Mouse (Mus musculus) thymus, postnatal 14 days (tissue): ENCODE measurements around the gene Olfr1413.

ENCODE experiments used
- DNase-seq: peaks from one replicate; pipeline ENCODE4 v3.0.0; 2021

The Olfr1413 gene

GRCm38 (mm10) chr1:92571022-92571421 is at the start of gene Olfr1413:
TSS of gene Olfr1413 (plus strand) at chr1:92571322.
- no peak for DNase-seq

- no peak for DNase-seq
Observed at GRCm38 (mm10) chr1:92521376-92521775, 49.7 kb upstream of the Olfr1413 start.

DNA sequence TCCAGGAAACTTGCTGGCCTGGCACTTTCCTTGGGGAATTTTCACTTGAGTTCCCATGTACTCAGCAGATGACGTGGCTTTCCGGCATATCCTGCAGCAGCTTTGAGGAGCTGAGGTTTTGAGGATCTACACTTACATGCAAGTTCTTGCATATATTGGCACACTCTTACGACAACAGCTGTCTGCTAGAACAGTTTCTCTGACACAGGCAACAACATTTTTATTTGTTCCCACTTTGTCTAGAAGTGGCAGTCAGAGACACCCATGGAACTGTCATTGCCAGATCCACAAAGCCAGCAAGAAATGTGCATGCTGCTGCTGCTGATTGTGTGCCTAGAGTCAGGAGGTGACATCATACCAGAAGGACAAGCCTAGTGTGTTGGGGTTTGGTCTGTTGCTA is 47.4 kb upstream of the Olfr1413 start:
- DNase-seq, result no peak

GRCm38 (mm10) chr1:92536972-92537371 is 34.1 kb upstream of the Olfr1413 start:
- no peak for DNase-seq

DNA sequence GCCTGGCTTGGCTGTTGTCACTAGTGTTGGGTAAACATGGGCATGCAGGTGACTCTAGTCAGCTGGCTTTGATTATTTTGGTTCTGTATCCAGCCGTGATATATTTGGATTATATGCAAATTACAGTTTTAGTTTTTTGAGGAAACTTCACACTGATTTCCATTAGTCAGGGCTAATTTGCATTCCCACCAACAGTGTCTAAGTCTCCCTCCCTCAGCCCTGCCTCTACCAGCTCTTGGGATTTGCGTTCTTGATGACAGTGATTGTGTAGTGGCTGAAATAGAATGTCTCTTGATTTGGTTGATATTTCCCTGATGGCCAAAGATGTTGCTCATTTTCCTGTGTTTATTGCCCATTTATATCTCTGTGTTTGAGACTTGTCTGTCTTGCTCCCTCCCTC is 32.1 kb upstream of the Olfr1413 start:
- no peak for DNase-seq

GRCm38 (mm10) chr1:92545929-92546328 is 25.2 kb upstream of the Olfr1413 start:
- no peak for DNase-seq

DNA sequence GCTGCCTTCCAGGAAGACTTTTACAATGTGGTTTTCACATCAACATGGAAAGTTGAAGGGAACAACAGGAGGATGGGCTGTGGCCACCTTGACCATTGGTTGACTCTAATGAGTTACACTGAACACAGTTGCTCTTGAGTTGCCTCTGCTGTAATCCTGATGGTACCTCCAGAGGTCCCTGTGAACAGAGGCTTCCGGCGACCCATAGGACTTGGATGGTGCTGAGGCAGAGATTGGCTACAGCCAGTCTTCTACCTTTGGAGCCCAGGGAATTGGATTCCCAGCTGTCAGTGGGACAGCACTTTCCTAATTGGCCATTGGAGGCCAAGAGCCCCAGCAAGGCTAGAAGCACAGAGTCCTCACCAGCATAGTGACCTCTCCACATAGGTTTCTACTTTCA is 14.4 kb downstream of the Olfr1413 start, which contains the start of gene Olfr1412:
TSS of gene Olfr1412 (plus strand) at position 301 of the 400 bp plus-strand sequence.
- DNase-seq, result no peak

DNA sequence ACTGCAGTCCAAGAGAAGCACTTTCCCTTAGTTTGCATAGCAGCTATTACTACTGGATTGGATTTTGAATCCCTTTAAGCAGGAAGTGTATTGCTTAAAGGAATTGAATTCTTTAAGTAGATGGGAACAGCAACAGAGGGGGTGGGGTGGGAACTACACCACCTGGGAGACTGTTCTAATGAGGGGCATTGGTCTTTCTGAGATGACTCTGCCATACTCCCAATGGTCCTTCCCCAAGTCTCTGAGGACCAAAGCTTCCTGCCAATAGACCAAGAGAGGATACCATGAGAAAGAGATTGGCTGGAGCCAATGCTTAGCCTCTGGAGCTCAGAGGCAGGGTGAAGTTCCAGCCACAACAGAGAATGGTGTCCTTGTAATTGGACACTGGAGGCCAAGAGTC is 23.0 kb downstream of the Olfr1413 start, which contains the start of gene Olfr1411:
TSS of gene Olfr1411 (plus strand) at position 301 of the 400 bp plus-strand sequence.
- DNase-seq, result no peak

- no peak for DNase-seq
Observed at GRCm38 (mm10) chr1:92596019-92596418, 24.9 kb downstream of the Olfr1413 start.

DNA sequence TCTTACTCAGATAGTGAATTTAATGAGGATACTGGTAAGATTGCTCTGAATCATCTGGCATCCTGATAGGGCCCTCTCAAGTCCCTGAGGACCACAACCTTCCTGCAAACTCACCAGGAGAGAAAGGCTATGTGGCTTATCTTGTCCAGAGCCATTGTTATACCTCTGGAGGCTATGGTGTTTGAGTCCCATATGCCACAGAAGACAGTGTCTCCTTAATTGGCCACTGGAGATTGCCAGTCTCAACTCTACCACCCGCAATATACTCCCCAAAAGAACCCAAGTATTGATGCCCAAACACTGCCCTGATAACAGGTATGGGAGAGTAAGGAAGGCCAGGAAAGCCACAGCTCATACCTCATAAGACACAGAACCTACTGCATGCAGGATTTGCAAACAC is 34.4 kb downstream of the Olfr1413 start, which contains the start of gene Olfr1410:
TSS of gene Olfr1410 (plus strand) at position 301 of the 400 bp plus-strand sequence.
- no peak for DNase-seq

GRCm38 (mm10) chr1:92607711-92608110 is 36.6 kb downstream of the Olfr1413 start:
- no peak for DNase-seq

- peak; percentile 66 for DNase-seq
Observed at GRCm38 (mm10) chr1:92611008-92611407, 39.9 kb downstream of the Olfr1413 start.

DNA sequence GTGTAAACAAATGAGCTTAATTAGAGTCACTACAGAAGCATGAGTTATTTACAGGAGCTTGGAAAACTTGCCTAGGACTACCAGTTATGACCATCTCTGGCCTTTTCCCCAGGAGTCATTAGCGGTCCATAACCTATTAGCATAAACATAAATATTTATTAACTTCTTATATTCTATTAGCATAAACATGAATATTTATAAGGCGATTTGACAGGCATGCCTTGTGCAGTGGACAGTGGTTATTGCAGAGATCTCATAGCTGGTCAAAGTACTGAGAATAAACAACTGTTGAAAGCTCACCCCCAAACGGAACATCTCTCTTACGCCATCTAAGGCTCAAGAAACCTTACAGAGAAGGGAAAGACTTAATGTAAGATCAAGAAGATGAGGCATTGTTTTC is 42.1 kb downstream of the Olfr1413 start:
- DNase-seq, result no peak

DNA sequence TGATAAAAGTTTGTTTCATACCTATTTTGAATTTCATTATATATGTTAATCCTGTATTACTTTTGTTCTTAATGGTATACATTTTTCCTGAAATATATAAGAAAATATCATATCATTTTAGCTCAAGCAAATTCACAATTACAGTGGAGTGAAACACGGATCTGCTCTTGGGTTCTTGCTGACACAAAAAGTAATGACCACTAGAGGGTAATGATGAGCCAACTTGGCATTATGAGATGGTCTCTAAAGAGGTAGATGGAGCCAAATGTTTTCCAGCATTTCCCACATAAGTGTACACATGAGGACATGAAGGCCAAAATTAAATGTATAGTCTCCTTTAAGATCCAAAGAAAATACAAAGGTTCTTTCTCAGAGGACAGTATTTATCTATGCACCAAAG is 43.4 kb downstream of the Olfr1413 start:
- no peak for DNase-seq

DNA sequence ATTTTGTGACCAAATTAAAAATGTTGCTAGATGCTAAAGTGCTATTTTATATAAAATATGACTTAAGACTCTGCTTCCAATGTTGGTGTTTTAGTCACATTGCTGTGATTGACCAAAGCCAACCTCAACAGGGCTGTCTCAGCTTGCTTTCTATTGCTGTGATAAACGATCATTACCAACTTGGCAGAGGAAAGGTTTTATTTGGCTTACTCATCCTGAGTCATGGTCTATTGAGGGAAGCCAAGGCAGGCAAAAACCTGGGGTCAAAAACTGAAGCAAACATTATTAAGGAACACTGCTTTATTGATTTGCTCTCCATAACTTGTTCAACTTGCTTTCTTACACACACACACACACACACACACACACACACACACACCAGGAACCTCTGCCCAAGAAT is 44.9 kb downstream of the Olfr1413 start:
- no peak for DNase-seq

DNA sequence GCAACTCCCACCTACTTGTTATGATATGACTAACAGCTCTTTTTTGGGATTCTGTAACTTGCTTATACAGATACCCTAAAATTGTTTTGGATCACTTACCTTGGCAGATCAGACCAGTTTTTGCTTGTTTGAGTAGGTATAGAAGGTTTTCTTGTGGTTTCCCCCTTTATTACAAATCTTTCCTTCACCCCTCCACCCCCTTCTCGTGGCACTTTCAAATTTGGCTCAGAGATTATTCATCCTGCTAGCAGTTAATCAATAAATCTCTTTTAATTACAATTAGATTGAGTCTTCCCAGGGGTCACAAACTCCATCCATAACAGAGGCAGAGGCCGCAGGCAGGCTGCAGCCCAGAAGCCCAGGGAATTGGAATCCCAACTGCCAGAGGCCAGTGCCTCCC is 46.4 kb downstream of the Olfr1413 start, which contains the start of gene Olfr12:
TSS of gene Olfr12 (plus strand) at position 301 of the 400 bp plus-strand sequence.
- DNase-seq, result no peak

DNA sequence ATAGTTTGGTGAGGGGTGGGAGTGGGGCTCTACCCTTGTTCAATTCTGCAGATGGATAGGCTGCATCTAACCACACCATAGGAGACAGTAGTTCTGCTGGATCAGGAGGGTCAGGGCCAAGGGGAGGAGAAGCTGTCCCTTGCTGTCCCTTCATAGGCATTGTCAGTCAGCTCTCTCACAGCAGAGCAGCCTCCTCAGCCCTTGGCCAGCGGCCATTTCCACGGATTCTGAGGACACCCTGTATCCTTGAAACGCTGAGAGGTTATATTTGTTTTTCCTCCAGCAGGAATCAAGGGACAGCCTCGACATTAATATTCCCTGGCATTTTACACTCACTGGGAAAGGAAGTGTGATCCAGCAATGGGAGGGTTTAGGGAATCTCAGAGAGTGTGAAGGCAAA is 47.2 kb downstream of the Olfr1413 start:
- DNase-seq, result no peak
